Mouse (Mus musculus) heart, embryonic 15.5 days (tissue): Measurements from ENCODE around the gene Purb. TPM values are rescaled to one million over a fixed set of nuclear protein-coding genes. Genes with fewer than 3 reads are reported as not detected.

Experiments used
- ATAC-seq: fragments of 200-750 bp; cut with Nextera tagmentation; replicated peaks from 2 replicates; pipeline ENCODE4 v1.8.0; 2017; ENCODE audit warnings: low read depth, moderate TSS enrichment; ENCODE audit not compliant: insufficient number of reproducible peaks, insufficient read depth, low FRiP score
- H3K27ac ChIP-seq: fragments of 300-500 bp; sonication (generic); 2 replicates; pipeline ENCODE4 v1.5.1; 2015; ENCODE audit warnings: mild to moderate bottlenecking, inconsistent platforms
- H3K27me3 ChIP-seq: fragments of 300-500 bp; sonication (generic); 2 replicates; pipeline ENCODE4 v1.6.1; 2015; ENCODE audit warnings: inconsistent platforms
- H3K36me3 ChIP-seq: fragments of 300-500 bp; sonication (generic); 2 replicates; pipeline ENCODE4 v1.6.1; 2015; ENCODE audit warnings: mild to moderate bottlenecking, inconsistent platforms
- H3K4me1 ChIP-seq: fragments of 300-500 bp; sonication (generic); replicated peaks from 2 replicates; pipeline ENCODE4 v1.6.1; 2015; ENCODE audit warnings: inconsistent platforms
- H3K4me2 ChIP-seq: fragments of 300-500 bp; sonication (generic); 2 replicates; pipeline ENCODE4 v1.6.1; 2015; ENCODE audit warnings: inconsistent platforms, mild to moderate bottlenecking, moderate library complexity
- H3K4me3 ChIP-seq: fragments of 300-500 bp; sonication (generic); 2 replicates; pipeline ENCODE4 v1.5.1; 2015; ENCODE audit warnings: mild to moderate bottlenecking, inconsistent platforms
- H3K9ac ChIP-seq: fragments of 300-500 bp; sonication (generic); 2 replicates; pipeline ENCODE4 v1.6.1; 2015; ENCODE audit warnings: mild to moderate bottlenecking, inconsistent platforms
- H3K9me3 ChIP-seq: fragments of 300-500 bp; sonication (generic); replicated peaks from 2 replicates; pipeline ENCODE4 v1.6.1; 2016; ENCODE audit warnings: inconsistent platforms
- WGBS: fragments of 180-500 bp; shearing (Covaris S2); methylation state at CpG from one replicate; pipeline ENCODE4 v1.1.7; 2015; ENCODE audit warnings: mixed read lengths; 5-methylcytosine and 5-hydroxymethylcytosine counted together
- polyA plus RNA-seq: library from polyadenylated mRNA; unstranded; fragments of >200 nt; fragmentation: Nextera tagmentation; extraction: Ambion mirVana; gene quantifications from 2 replicates; pipeline ENCODE4 v1.2.1, GENCODE M21; 2015

Purb gene
- polyA plus RNA-seq, 1 experiment from 2014 or later, result 26.1 TPM

DNA sequence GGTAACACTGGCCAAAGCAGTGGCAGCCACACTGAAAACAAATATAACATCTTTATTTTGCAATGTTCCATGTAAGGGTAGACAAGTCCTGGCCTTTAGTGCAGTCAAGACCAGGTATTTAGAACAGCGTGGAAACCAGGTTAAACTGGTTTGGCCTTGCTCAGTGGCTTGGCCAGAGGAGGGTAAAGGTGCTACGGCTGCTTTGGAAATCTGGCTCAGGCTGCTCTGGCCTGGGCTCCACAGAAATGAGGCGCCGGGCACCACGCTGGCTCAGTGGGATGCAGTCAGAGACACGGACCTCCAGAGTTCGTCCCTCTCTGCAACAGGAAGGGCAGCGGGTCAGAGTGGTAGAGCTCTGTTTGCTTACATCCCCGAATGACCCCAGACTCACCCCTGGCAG, 30.8 kb upstream of the Purb start:
- H3K4me3 ChIP-seq, result no peak overlapping the region
- H3K27me3 ChIP-seq, result no peaks in the 10 kb centered on the region
- no peaks in the 10 kb centered on the region for H3K36me3 ChIP-seq
- H3K9me3 ChIP-seq, result no peaks in the 10 kb centered on the region
- 73% methylated on average over 9 of the region's 9 CpGs for WGBS
- no peaks in the 10 kb centered on the region for H3K4me1 ChIP-seq
- H3K9ac ChIP-seq, result no peak overlapping the region
- ATAC-seq, result no peak
- H3K27ac ChIP-seq, result no peak overlapping the region
- H3K4me2 ChIP-seq, result no peak overlapping the region

DNA sequence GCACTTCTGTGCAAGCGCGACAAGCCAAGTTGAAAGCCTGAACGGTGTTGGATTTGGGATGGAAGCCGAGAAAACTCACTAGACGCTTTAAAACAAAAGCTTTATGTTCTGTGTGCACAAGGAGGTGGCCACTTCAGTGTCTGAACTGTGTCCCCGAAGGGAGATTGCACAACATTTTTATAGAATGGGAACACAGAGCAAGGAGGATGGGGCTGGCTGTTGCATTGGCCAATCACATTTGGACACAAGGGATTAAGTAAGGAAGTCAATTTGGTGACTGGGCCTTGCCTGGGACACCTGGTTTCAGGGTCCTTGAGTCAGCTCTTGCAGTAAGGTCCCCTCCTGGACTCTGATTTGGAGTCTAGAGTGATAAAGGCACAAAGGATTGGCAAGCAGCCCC, 29.0 kb upstream of the Purb start:
- Histone ChIP-seq H3K36me3 (no peaks in the 10 kb centered on the region), H3K9me3 (no peaks in the 10 kb centered on the region), H3K4me3 (no peak overlapping the region), H3K9ac (no peak overlapping the region), H3K27ac (no peak overlapping the region), H3K4me2 (no peak overlapping the region), H3K27me3 (no peaks in the 10 kb centered on the region), H3K4me1 (no peaks in the 10 kb centered on the region)
- no peak for ATAC-seq
- 78% methylated on average over 6 of the region's 6 CpGs for WGBS

GRCm38 (mm10) chr11:6504226-6504625, 28.5 kb upstream of the Purb start:
- Histone ChIP-seq H3K4me3 (no peak overlapping the region), H3K27me3 (no peaks in the 10 kb centered on the region), H3K4me1 (no peaks in the 10 kb centered on the region), H3K4me2 (no peak overlapping the region), H3K9ac (no peak overlapping the region), H3K9me3 (no peaks in the 10 kb centered on the region), H3K36me3 (no peaks in the 10 kb centered on the region), H3K27ac (no peak overlapping the region)
- WGBS, result 70% methylated on average over 3 of the region's 3 CpGs
- ATAC-seq, result no peak

DNA sequence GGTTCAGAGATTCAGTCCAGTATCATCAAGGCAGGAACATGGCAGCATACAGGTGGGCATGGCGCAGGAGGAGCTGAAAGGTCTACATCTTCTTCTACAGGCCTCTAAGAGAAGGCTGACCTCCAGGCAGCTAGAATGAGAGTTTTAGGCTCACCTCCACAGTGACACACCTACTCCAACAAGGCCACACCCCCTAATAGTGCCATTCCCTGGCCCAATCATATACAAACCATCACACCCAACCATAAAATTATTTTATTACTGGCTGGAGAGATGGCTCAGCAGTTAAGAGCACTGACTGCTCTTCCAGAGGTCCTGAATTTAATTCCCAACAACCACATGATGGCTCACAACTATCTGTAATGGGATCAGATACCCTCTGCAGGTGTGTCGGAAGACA, 26.8 kb upstream of the Purb start:
- no peak overlapping the region for H3K4me2 ChIP-seq
- no peak overlapping the region for H3K9ac ChIP-seq
- H3K36me3 ChIP-seq, result no peaks in the 10 kb centered on the region
- no peaks in the 10 kb centered on the region for H3K27me3 ChIP-seq
- 82% methylated on average over 2 of the region's 2 CpGs for WGBS
- H3K4me3 ChIP-seq, result no peak overlapping the region
- H3K9me3 ChIP-seq, result no peaks in the 10 kb centered on the region
- ATAC-seq, result no peak
- no peak overlapping the region for H3K27ac ChIP-seq
- no peaks in the 10 kb centered on the region for H3K4me1 ChIP-seq

DNA sequence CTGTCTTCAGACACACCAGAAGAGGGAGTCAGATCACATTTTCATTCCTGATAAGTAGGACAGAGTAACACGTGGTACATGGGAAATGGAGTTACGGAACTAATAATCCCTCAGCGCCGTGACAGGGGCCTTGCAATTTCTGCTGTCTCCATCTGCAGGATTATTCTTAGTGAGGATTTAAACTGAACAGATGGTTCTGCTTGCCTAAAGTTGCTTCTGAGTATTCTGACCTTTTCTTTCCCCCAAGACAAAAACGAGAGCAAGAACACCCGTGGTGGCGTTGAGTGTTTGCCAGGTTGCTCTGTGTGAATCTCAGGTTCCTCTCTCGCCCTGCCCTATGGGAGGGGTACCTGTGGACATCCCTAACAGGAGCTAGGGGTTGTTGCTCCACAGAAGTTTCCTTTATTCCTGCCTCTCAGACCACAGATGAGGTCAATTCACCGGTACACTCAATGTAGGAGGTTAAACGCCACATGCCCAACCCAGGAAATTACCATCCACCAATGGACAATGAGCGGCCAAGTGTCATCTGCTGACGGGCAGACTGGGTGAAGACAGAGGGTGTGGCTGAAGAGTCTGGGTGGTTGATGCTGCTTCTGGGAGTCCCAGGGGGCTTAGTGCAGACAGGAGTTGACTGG, 21.7 kb upstream of the Purb start:
- Histone ChIP-seq H3K4me2 (no peak overlapping the region), H3K36me3 (no peaks in the 10 kb centered on the region), H3K4me1 (no peaks in the 10 kb centered on the region), H3K9ac (no peak overlapping the region), H3K4me3 (no peak overlapping the region), H3K27me3 (no peaks in the 10 kb centered on the region), H3K27ac (no peak overlapping the region), H3K9me3 (no peaks in the 10 kb centered on the region)
- WGBS, result 74% methylated on average over 12 of the region's 12 CpGs
- no peak for ATAC-seq

- Histone ChIP-seq H3K4me2 (no peak overlapping the region), H3K27ac (no peak overlapping the region), H3K4me3 (no peak overlapping the region), H3K36me3 (no peaks in the 10 kb centered on the region), H3K9me3 (no peaks in the 10 kb centered on the region), H3K9ac (no peak overlapping the region), H3K4me1 (0 out of 2 replicates have a peak, but pooled peaks cover 8% of the 10 kb centered on the region), H3K27me3 (no peaks in the 10 kb centered on the region)
- ATAC-seq, result no peak
- 43% methylated on average over 6 of the region's 6 CpGs for WGBS
Observed at GRCm38 (mm10) chr11:6489691-6490503, 14.2 kb upstream of the Purb start.

GRCm38 (mm10) chr11:6489257-6489656, 13.5 kb upstream of the Purb start:
- H3K9me3 ChIP-seq, result no peaks in the 10 kb centered on the region
- ATAC-seq, result no peak
- no peaks in the 10 kb centered on the region for H3K27me3 ChIP-seq
- H3K4me2 ChIP-seq, result no peak overlapping the region
- no peak overlapping the region for H3K4me3 ChIP-seq
- H3K27ac ChIP-seq, result no peak overlapping the region
- H3K9ac ChIP-seq, result no peak overlapping the region
- WGBS, result 86% methylated on average over 7 of the region's 7 CpGs
- H3K4me1 ChIP-seq, result 0 out of 2 replicates have a peak, but pooled peaks cover 8% of the 10 kb centered on the region
- no peaks in the 10 kb centered on the region for H3K36me3 ChIP-seq

DNA sequence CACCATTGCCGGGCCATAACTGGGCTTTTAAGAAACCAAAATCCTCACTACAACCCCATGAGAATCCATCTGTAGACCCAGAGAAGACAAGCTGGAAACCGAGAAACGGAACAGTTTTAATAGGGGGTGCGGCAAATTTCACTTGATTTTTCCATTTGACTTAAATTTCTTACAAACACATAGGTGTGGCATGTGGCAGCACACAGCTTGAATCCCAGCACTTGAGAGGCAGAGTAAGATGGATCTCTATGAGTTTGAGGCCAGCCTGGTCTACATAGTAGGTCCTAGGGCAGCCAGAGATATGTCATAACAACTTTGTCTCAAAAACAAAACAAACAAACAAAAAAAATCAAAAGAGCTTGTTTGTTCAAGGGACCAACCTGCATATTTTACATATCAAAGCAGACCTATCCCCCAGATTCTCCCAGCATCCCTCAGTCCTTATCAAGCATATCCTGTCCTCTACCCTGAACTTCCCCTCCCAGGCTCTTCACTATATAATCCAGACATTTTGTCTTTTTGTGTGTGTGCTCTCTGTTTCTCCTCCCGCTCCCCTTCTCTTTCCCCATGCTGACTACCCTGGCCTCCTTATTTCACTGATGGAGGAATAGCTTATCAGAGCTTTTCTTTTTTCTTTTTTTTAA, 12.4 kb upstream of the Purb start:
- Histone ChIP-seq H3K4me3 (no peak overlapping the region), H3K36me3 (no peaks in the 10 kb centered on the region), H3K27ac (no peak overlapping the region), H3K27me3 (no peaks in the 10 kb centered on the region), H3K9ac (no peak overlapping the region), H3K4me2 (no peak overlapping the region), H3K4me1 (0 out of 2 replicates have a peak, but pooled peaks cover 8% of the 10 kb centered on the region), H3K9me3 (no peaks in the 10 kb centered on the region)
- ATAC-seq, result no peak
- 94% methylated on average over 5 of the region's 5 CpGs for WGBS

DNA sequence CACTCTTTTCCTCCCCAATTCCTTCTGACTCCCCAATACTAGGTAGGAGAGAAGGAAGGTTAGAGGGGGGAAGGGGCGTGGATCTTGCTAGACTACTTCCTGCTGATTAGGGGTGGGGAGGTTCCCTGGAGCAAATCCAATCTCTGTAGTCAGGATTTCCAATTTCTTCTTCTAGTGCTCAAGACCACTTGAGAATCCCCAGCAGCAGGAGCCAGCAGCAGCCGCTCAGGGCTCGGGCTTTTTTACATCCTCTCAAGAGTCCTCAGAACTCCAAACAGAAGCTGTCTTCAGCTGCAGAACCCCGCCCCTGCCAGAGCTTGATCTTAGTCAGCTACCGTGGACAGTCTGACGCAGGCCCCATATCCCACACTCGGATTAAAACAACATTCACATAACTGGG, 11.8 kb upstream of the Purb start:
- Histone ChIP-seq H3K4me3 (no peak overlapping the region), H3K9ac (no peak overlapping the region), H3K36me3 (no peaks in the 10 kb centered on the region), H3K9me3 (no peaks in the 10 kb centered on the region), H3K27ac (no peak overlapping the region), H3K4me2 (no peak overlapping the region), H3K27me3 (no peaks in the 10 kb centered on the region), H3K4me1 (0 out of 2 replicates have a peak, but pooled peaks cover 8% of the 10 kb centered on the region)
- no peak for ATAC-seq
- WGBS, result 32% methylated on average over 7 of the region's 7 CpGs

DNA sequence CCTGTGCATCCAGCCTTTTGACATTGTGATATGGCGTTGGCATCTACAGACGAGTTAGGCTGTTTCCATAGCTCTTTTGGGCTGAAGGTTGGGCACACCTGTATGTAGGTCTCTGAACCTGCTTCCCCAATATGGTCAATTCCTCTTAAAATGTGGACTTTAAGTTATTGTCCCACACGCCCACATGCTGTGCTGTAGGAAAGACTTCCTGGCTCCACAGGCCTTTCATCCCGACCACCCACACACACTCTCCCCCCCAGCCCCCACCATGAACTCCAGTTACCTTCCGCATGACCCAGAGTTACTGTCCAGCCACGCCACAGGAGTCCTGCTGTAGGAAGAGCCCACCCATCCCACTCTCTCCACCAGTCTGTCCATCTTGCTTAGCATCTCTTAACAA, 11.2 kb upstream of the Purb start:
- Histone ChIP-seq H3K4me3 (no peak overlapping the region), H3K27ac (no peak overlapping the region), H3K9me3 (no peaks in the 10 kb centered on the region), H3K4me1 (0 out of 2 replicates have a peak, but pooled peaks cover 8% of the 10 kb centered on the region), H3K9ac (no peak overlapping the region), H3K4me2 (no peak overlapping the region), H3K36me3 (no peaks in the 10 kb centered on the region), H3K27me3 (no peaks in the 10 kb centered on the region)
- ATAC-seq, result no peak
- WGBS, result 70% methylated on average over 6 of the region's 6 CpGs

- 0 out of 2 replicates have a peak, but pooled peaks cover 6% of the 10 kb centered on the region for H3K4me1 ChIP-seq
Observed at GRCm38 (mm10) chr11:6484244-6484959, 8.7 kb upstream of the Purb start.

More at GRCm38 (mm10) chr11:6484244-6484959, 8.7 kb upstream of the Purb start:
- H3K9me3 ChIP-seq, result no peaks in the 10 kb centered on the region
- H3K27me3 ChIP-seq, result no peaks in the 10 kb centered on the region
- H3K4me2 ChIP-seq, result no peak overlapping the region
- no peak overlapping the region for H3K4me3 ChIP-seq
- no peak overlapping the region for H3K9ac ChIP-seq
- 49% methylated on average over 3 of the region's 3 CpGs for WGBS
- H3K36me3 ChIP-seq, result no peaks in the 10 kb centered on the region
- no peak for ATAC-seq
- 0 out of 2 replicates have a peak overlapping the region, but pooled peaks have one; percentile 37 for H3K27ac ChIP-seq
